Mouse (Mus musculus): Measurements from ENCODE around the gene Anapc16.

Gene Anapc16

DNA sequence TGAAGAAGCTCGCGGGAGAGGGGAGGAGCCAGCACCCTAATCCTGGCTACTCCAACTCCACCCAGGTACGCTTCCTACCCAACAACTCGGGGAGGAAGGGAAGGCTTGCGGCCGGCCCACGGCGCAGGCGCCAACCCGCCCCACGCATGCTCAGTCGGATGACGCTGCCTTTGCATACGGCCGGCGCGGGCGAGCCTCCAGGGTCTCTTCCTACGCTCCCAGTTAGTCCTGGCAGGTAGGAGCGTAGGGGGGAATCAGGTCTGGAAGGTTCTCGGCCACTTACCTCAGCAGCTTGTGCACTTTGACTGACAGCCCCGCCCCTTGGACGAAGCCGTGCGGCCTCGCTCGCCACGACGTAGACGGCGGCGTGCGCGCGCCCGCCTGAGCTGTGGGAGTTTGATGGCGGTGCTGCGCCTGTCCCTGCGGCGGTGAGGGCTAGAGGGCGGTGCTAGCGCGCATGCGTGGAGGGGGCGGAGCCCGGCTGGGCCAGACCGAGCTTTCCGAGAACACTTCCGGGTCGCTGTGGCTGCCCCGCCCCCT, at the start of gene Anapc16, which contains the start of gene Ascc1:
Anapc16 (minus strand) TSS at position 463 of the 540 bp plus-strand sequence.
Ascc1 (plus strand) TSS at position 133 of the 540 bp plus-strand sequence.
- CTCF ChIA-PET: interaction anchor here (0.7 kb wide), 1 partner anchor 59 kb away, joined by 8 read pairs; no protein-coding TSS in a partner anchor

DNA sequence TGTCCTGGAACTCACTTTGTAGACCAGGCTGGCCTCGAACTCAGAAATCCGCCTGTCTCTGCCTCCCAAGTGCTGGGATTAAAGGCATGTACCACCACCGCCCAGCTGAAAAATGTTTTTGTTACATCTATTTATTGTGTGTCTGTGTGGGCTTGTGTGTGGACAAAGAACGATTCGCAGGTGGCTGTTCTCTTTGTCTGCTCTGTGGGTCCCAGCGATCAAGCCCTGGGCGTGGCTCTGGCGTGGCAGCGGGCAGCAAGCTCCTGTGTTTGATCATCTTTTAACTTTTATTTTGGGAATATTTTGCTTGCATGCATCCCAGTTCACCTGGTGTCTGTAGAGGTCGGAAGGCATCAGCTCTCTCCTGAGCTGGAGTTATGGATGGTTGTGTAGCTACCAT, 47.6 kb upstream of the Anapc16 start:
- CTCF ChIA-PET: interaction anchor here (0.6 kb wide), 1 partner anchor 678 kb away, joined by 5 read pairs; no protein-coding TSS in a partner anchor

DNA sequence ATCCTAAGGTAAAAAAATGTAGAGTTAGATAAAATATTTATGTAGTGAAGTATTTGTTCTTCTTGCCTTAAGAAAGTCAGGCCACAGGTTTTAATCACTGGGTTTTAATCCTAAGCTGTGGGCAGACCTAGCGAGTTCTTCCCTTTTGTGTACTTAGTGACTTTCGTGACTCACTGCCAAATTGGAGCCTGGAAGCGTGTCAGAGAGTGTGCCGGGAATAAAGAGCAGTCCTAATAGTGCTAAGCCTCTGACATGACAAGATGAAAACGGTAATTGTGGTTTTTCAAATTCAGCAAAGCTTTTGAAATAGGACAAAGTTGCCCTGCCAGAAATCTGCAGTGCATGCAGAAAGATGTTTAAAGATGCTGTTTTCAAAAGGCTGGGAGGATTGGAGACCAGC, 43.8 kb upstream of the Anapc16 start:
- CTCF ChIA-PET: no interaction called here

DNA sequence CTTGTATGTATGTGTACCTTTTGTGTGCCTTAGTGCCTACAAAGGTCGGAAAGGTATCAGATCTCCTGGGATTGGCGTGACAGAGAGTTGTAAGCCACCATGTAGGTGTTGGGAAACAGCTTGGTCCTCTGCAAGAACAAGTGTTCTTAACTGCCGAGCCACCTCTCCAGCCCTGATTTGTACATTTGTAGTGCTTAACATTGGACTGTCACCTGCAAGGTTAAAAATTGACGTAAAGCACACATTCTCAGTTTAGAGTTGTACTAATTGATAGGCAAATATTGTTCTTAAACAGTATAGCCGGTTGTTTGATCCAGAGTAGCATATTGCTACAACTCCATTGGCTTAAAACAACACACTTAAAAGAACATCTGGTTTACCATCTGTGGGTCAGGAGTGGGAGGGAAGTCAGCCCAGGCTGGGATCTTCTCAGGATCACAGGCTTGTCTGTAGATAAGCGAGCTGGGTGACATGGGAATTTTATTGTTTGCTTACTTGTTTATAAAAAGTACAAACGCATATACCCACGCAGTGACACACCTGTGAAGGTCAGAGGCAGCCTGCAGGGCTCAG, 39.5 kb upstream of the Anapc16 start:
- CTCF ChIA-PET: no interaction called here

DNA sequence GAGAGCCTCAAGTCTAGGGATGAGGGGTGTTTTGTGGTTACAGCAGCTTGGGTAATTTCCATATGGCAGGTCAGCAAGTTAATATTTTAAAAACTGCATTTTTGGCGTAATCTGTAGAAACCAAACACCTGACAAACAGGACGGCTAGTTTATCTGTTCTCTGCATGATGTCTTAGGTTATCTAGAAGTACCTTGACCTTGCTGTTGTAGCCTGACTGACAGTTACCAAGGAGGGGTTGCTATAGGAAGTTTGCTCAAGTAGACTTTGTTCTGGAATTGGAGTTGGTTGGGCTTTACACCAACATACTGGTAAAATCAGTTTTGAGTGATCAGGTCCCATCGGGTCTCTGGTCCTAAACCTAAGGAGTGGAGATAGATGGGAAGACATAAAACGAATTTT, 32.8 kb upstream of the Anapc16 start:
- CTCF ChIA-PET: no interaction called here

DNA sequence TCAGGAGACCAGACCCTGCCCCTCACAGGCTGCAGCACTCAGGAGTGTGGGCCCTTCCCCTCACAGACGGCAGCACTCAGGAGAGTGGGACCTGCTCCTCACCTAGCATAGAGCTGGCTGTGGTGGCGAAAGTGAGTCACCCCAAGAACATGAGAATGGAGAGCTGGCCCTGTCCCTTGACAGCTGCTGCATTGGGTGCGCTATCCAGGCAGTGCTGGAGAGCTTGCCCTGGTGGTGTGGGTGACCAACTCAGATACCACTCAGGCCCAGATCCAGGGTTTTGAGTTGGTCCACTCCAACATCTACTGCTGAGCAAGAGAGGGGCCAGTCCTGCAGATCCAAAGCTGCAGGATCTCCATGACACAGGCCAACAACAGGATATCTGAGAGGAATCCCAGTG, 31.7 kb upstream of the Anapc16 start:
- CTCF ChIA-PET: no interaction called here

DNA sequence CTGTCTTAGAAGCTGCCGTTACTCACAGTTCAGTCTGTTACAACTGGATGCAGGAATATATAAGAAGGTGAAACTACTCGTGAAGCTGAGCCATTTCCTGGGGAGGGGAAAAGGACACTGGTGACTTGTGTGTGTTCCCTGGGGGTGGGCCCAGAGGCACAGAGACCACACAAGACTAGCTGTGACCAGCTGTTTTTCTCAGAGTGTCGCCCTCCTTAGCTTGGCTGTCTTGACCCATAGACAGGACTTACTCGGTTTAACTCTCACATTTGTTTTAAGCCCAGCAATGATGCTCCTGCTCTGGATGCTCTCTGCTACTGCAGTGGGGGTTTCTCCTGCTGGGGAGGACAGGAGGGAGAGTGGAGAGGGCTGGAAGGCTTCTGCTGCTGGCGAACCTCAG, 30.1 kb upstream of the Anapc16 start:
- CTCF ChIA-PET: no interaction called here

DNA sequence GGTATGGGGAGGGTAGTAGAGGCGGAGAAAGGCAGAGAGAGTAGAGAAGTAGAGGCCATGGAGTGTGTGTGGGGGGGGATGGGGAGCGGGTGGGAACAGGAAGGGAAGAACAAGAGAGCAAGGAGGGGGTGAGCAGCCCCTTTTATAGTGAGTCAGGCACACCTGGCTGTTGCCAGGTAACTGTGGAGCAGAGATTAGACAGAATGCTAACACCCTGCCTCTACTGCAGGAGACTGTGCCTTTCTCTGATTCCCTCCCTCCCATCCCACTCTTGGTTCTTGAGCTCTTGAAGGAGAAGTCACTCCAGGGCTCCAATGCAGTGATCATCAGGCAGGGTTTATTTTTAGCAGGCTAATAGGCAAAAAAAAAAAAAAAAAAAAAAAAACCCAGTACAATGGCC, 29.7 kb upstream of the Anapc16 start:
- CTCF ChIA-PET: interaction anchor here (0.6 kb wide), 1 partner anchor 11 kb away, joined by 3 read pairs; no protein-coding TSS in a partner anchor

DNA sequence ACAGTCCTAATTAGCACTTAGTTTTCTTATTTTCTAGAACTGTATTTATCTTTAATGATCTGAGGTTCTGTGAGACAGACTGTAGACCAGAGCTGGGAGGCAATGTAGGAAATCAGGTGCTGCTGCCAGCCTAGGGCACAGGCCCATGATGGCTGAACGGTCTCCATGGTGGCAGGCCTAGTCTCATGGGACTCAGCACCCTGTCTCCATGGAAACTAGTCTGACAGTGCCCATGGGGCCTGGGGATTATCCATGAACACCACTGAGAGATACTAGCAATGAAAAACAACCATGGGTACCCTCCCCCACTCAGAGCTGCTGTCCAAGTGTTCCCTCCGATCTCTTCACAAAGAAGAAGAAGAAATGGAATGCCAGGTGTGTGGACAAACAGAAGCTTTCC, 29.1 kb upstream of the Anapc16 start:
- CTCF ChIA-PET: interaction anchor here (0.6 to 0.7 kb wide), 2 partner anchors 12 to 139 kb away, joined by 3 to 4 read pairs; no protein-coding TSS in a partner anchor

DNA sequence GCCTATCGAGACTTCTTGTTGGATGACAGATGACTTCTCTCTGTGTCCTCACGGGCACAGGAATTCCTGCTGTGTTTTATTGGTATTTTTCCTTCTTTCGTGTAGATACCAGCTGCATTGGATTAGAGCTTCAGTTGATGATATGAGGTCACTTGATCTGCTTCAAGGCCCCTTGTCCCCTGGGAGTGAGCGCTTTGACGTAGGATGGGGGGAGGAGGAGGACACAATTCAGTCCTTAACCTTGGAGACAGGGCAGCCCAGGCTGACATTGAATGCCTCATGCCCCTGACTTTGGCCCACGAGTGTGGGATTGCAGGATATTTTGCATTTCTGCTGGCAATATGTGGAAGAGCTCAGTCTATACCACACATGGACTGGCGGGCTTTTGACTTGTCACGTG, 28.6 kb upstream of the Anapc16 start:
- CTCF ChIA-PET: interaction anchor here (0.7 kb wide), 1 partner anchor 138 kb away, joined by 4 read pairs; no protein-coding TSS in a partner anchor

DNA sequence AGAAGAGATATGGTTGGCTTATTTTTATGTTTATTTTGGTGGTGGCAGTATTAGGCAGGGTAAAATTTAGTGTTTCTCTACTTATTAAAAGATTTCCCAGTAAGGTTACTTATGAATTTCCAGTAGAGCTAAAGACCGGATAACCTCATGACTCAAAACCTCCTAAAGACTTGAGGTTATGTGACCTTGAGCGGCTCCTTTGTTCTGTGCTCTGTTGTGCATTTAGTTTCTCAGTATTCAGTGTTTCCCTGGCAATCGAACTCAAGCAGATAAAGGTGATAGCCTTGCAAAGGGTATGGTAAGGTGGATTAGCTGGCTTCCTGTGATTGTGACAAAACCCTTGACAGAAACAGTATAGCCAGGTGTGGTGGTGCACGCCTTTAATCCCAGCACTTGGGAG, 26.5 kb upstream of the Anapc16 start:
- CTCF ChIA-PET: interaction anchor here (0.9 kb wide), 1 partner anchor 12 kb away, joined by 3 read pairs; no protein-coding TSS in a partner anchor

DNA sequence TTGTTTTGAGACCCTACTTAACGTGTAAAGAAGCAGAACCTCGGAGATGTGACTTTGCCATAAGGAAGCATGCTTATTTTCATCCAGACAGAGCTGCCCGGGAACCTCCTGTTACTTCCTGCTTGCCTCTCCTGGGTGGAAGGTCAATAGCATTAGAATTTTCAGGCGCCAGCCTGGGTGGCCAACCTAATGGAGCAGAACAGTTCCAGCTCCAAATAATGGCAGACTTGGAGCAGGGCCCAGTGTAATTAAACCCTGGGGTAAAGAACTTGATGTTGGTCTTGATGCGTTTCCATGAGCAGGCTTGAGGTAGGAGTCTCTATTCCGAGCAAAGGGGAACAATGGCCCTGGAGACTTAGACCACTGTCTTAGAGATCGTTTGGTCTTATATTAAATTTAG, 26.0 kb upstream of the Anapc16 start:
- CTCF ChIA-PET: interaction anchor here (0.6 to 0.9 kb wide), 2 partner anchors 13 to 122 kb away, joined by 3 to 4 read pairs; no protein-coding TSS in a partner anchor

DNA sequence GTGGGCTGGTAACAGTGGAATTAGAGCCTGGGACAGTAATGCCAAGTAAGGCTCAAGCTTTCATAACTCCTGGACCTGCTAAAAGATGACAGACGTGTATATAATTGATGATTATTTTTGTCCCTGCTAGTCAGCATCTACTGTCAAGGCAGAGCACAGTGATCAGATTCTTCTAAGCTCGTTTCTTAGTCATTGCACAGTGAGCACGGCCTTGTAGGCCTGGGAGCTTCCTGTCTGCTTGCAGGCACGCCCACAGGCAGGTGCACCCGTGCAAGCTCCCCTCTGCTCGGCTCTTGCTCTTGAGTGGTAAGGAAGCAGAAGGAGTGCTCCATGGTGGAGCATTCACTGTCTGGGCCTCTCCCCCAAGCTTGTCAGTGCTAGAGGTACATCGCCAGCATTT, 25.2 kb upstream of the Anapc16 start:
- CTCF ChIA-PET: no interaction called here

DNA sequence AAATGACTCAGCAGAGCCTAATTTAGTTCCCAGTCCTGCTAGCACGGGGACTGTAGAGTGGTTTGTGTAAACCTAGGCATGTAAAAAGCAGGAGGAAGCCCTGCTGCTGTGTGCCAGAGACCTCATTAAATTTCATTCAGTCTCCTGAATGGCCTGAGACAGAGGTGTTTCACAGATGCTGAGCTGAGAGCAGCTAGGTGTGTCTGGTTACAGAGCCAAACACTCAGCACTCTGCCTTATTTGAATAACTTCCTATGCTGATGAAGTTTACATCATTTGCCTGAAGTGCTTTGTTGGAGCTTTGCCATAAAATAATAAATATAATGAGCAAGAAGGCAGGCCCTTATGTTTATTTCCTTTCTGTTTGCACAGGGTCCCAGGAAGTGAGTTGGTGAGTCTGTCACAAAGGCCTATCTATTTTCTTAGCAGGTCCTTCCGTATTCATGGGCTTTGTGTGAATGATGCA, 24.7 kb upstream of the Anapc16 start:
- CTCF ChIA-PET: no interaction called here

DNA sequence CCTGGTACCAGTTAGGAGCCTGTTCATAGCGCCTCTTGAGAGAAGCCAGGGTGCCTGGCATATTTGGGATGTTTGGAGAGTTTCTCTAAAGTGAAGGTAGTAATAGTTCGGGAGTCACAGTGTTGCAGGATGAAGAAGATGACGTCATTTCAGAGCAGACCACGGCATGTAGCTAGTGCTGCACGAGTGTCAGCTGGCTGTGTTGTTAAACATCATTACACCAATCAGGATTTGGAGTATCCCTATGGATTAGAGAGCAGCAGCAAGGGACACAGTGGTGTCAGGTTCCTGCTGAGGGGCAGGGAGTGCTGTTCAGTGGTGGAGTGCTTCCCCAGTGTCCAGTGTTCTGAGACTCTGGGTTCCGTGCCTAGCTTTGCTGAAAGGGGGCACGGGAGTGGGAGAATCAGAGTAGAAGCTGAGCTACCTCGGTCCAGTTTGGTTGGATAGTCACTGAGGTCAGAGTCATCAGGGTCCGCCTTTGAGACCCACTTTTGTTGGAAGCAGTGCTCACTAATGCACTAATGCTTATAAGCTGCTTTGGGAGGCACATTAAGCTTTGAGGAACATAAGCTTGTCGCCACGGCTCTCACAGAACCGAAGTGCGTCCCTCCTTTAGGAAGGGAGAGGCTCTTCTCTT, 23.9 kb upstream of the Anapc16 start:
- CTCF ChIA-PET: no interaction called here

DNA sequence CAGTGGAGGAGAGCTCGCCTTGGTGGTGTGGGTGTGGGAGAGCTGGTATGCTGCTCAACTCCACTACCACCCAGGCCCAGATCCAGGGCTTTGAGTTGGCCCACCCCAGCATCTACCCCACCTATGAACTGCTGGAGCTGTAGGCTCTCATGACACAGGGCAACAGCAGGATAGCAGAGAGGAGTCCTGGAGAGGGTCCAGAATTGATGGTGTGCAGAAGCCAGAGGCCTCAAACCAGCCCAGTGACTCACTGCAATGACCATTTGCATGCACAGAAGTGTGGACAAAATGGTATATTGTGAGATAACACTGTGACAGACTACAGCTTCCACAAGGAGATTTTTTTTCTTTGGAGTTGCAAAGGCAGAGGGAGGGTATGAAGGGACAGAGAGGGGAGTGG, 20.8 kb upstream of the Anapc16 start:
- CTCF ChIA-PET: no interaction called here

DNA sequence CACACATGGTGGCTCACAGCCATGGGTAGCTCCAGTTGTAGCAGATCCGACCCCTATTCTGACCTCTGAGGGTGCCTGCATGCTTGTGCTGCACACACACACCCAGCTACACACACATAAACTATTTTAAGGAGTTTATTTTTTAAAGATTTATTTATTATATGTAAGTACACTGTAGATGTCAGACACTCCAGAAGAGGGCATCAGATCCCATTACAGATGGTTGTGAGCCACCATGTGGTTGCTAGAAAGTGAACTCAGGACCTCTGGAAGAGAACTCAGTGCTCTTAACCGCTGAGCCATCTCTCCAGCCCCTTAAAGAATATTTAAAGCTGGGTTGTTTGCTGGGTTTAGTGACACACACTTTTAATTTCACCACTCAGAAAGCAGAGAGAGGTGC, 16.4 kb upstream of the Anapc16 start:
- CTCF ChIA-PET: interaction anchor here (0.8 kb wide), 1 partner anchor 23 kb away, joined by 3 read pairs; no protein-coding TSS in a partner anchor

DNA sequence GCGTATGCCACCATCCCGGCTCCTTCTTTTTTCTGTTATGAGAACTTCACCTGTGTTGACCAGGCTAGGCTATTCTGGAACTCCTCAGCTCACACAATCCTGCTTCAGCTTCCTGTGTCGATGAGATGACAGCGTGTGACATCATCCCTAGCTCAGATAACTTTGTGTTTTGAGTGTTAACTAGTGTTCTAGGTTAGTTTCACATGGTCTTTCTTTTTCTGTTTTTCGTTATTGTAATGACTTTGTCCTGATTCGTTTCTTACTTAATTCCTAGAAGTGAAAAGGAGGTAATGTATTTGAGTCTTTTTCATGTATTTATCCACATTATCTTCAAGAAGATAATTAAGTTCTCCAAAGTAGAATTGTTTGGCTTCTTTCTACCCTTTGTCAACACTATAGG, 13.3 kb upstream of the Anapc16 start:
- CTCF ChIA-PET: no interaction called here

DNA sequence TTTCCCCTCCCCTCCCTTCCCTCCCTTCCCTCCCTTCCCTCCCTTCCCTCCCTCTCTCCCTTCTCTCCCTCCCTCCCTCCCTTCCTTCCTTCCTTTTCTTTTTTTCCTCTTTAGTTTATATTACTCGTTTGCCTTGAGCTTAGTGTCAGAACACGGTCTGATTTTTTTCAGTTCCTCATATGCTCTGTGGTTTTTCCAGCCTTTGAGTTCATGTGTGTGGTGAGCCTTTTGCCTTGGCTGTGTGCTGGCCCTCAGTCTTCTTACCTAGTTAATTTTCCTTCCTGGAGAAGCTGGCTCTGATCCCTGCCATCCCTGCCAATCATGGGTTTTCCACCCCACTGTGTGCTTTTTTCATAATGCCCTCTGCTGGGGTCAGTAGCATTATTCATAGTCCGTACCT, 6.2 kb upstream of the Anapc16 start:
- CTCF ChIA-PET: no interaction called here

DNA sequence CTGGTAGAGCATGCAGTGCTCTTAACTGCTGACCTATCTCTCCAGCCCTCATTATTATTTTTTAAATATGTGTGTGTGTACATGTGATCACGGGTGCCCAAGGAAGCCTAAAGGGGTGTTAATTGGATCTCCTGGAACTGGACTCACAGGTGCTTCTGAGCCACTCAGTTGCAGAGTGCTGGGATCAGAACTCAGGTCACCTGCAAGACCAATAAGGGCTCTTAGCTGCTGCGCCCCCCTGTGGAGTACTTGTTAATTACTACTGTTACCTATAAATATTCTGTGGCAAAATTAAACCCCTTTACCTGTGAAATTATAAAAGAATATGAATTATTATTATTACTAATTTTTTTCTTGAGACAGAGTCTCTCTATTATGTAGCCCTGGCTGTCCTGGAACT, 2.3 kb upstream of the Anapc16 start:
- CTCF ChIA-PET: interaction anchor here (0.6 kb wide), 1 partner anchor 401 kb away, joined by 5 read pairs; no protein-coding TSS in a partner anchor

DNA sequence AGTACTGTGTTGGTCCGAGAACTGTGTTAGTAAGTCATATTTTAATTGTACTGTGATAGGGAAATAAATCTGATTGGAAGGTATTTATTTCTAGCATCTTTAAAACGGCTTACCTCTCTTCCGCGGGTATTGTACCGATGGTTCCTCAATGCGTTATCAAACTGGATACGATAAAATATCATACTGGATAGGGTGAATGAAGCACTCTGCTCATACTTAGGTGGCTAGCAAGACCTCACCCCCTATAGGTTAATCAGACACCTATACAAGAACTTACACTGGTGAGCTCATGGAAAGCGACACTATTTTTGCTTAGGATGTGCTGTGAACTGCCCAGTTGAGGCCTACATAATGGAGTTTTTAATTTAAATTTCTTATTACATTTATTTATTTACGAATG, 912 bp upstream of the Anapc16 start:
- CTCF ChIA-PET: interaction anchor here (0.6 kb wide), 1 partner anchor 31 kb away, joined by 14 read pairs; no protein-coding TSS in a partner anchor

DNA sequence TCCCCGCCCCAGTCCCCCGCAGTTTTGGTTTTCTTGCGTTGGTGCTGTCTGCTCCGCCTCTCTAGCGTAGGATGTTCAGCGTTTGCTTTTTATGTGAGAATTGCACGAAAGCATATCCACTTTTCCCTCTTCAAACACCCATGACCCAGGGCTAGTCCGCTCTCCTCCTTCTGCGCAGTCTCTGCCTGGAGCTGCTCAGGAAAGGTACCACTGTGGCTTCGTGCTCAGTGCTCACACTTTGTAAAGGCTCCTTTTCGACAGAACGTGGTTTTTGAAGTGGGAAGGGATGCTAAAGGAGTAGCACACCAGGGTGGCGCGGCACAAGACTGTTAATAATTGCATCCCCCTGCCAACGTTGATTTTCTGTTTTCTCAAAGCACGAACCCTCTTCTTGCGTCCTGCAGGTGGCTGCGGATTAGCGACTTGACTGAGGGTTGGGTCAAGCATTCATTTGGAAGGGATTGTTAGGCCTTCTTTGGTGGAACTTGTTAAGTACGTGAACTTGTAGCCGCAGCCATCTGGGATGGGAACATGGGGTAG, 348 bp upstream of the Anapc16 start:
- CTCF ChIA-PET: no interaction called here
